Comparison of ENCODE assay signal across 9 mouse cellular contexts in genomic region chr3:105726037-105726436, GRCm38 (mm10). TPM values are rescaled to one million over a fixed set of nuclear protein-coding genes. Genes with fewer than 3 reads are reported as not detected.
DNase-seq lines count a peak whose midpoint lies in the region; ATAC-seq lines count a peak whose summit lies in the region.
"Had no signal": no experiment of that assay in that cellular context is flagged by ENCODE, and none has a peak within 500 bp of the region (broad histone marks: within the 10 kb centered on the region; RNA-seq: fewer than 3 reads in every experiment).

No protein-coding gene starts in this region.

- WGBS in heart, embryonic 10.5 days = 6% methylated on average over 1 of the region's 1 CpGs
- 3% methylated on average over 1 of the region's 1 CpGs for WGBS in forebrain, embryonic 11.5 days

- H3K27ac ChIP-seq in heart, embryonic 10.5 days = no peak overlapping the region
- no peak overlapping the region for H3K27ac ChIP-seq in forebrain, embryonic 11.5 days (ENCODE audit: low read depth, low read length)
- H3K27ac ChIP-seq: embryonic facial prominence, embryonic 12.5 days had no signal

- H3K4me3 ChIP-seq in heart, embryonic 10.5 days = no peak overlapping the region
- H3K4me3 ChIP-seq in forebrain, embryonic 11.5 days (ENCODE audit: low read depth, low read length) = no peak overlapping the region
- H3K4me3 ChIP-seq: embryonic facial prominence, embryonic 12.5 days had no signal

- intact Hi-C loops in heart, postnatal 10 days (cut with DNase I) = loop anchor here (1.0 to 5.0 kb wide), 4 partner anchors 39 to 274 kb away; partner anchors contain the start of genes Ddx20 and Kcnd3

- H3K4me2 ChIP-seq in forebrain, embryonic 11.5 days (ENCODE audit: low read depth, low read length, severe bottlenecking) = no peak overlapping the region
- H3K4me2 ChIP-seq: embryonic facial prominence, embryonic 12.5 days had no signal

- ATAC-seq in forebrain, embryonic 11.5 days (replicated peaks; ENCODE audit: low FRiP score) = no peak

- DNase-seq in heart, postnatal 10 days = peak; percentile 69 to 83
- DNase-seq in heart, embryonic 10.5 days (ENCODE audit: low spot score) = no peak
- peak; percentile 61 for DNase-seq in urinary bladder, postnatal 14 days (ENCODE audit: low spot score)
- DNase-seq in urinary bladder, postnatal 36 days (ENCODE audit: low spot score in 2 of 2) = no peak
- peak; percentile 69 for DNase-seq in cerebellum, adult 8-10 months
- peak; percentile 69 for DNase-seq in kidney, postnatal 14 days
- DNase-seq in retina, postnatal 1 day = peak; percentile 79
- DNase-seq in forebrain, embryonic 11.5 days (ENCODE audit: low spot score) = no peak

- H3K9ac ChIP-seq in forebrain, embryonic 11.5 days (ENCODE audit: low read length) = no peak overlapping the region
- H3K9ac ChIP-seq: embryonic facial prominence, embryonic 12.5 days had no signal

- H3K4me1 ChIP-seq in heart, embryonic 10.5 days = peaks cover 4% of the 10 kb centered on the region; the same call in 1 of the 2 replicates
- no peaks in the 10 kb centered on the region for H3K4me1 ChIP-seq in forebrain, embryonic 11.5 days (replicated peaks; ENCODE audit: control insufficient read depth, insufficient read depth, low read length)
- H3K4me1 ChIP-seq: embryonic facial prominence, embryonic 12.5 days had no signal

- H3K9me3 ChIP-seq in heart, embryonic 10.5 days = no peaks in the 10 kb centered on the region
- H3K9me3 ChIP-seq in forebrain, embryonic 11.5 days (ENCODE audit: control insufficient read depth, low read length) = no peaks in the 10 kb centered on the region
- H3K9me3 ChIP-seq: embryonic facial prominence, embryonic 12.5 days had no signal

- no peaks in the 10 kb centered on the region for H3K27me3 ChIP-seq in heart, embryonic 10.5 days (ENCODE audit: insufficient read depth, poor library complexity, severe bottlenecking)
- no peaks in the 10 kb centered on the region for H3K27me3 ChIP-seq in forebrain, embryonic 11.5 days (ENCODE audit: control insufficient read depth, insufficient read depth, low read length)
- H3K27me3 ChIP-seq: embryonic facial prominence, embryonic 12.5 days had no signal

- H3K36me3 ChIP-seq in heart, embryonic 10.5 days = peaks cover 8% of the 10 kb centered on the region; the same call in 1 of the 2 replicates
- no peaks in the 10 kb centered on the region for H3K36me3 ChIP-seq in forebrain, embryonic 11.5 days (ENCODE audit: control insufficient read depth, insufficient read depth, low read length)

RNA-seq across cellular contexts. Expression of gene Inka2, which starts 21.6 kb away (rescaled TPM):
- 10 to 100 TPM; 27.1 to 34.8 TPM for total RNA-seq in heart, postnatal 10 days (2021)
- 1.5 and 2.4 TPM in 2 replicates for polyA plus RNA-seq in heart, embryonic 10.5 days (2016; fragmentation: Nextera tagmentation; extraction: Ambion mirVana)
- 1.8 and 2.9 TPM in 2 replicates for polyA plus RNA-seq in forebrain, embryonic 11.5 days (2014; fragmentation: Nextera tagmentation; extraction: Ambion mirVana)

RNA-seq across cellular contexts. Expression of gene Ddx20, which starts 38.7 kb away (rescaled TPM):
- total RNA-seq in heart, postnatal 10 days (2021) = 10 to 100 TPM; 13.0 to 13.3 TPM
- polyA plus RNA-seq in heart, embryonic 10.5 days (2016; fragmentation: Nextera tagmentation; extraction: Ambion mirVana) = 30.5 and 37.2 TPM in 2 replicates
- polyA plus RNA-seq in forebrain, embryonic 11.5 days (2014; fragmentation: Nextera tagmentation; extraction: Ambion mirVana) = 47.6 and 52.9 TPM in 2 replicates

Comparison
In these comparisons a context has a peak if more than half of its experiments do, and no peak if none do; other contexts are left out.
1. DNase-seq: peak in heart, postnatal 10 days (2 of 2), urinary bladder, postnatal 14 days (single experiment), cerebellum, adult 8-10 months (single experiment), kidney, postnatal 14 days (single experiment) and retina, postnatal 1 day (single experiment); none in heart, embryonic 10.5 days (single experiment), urinary bladder, postnatal 36 days (0 of 2) and forebrain, embryonic 11.5 days (single experiment).